Mouse (Mus musculus): ENCODE results near the gene Rpf2. TPM values are rescaled to one million over a fixed set of nuclear protein-coding genes. Genes with fewer than 3 reads are reported as not detected.
A peak's percentile ranks its signal among the peaks of the same experiment; 100 is the strongest.

The Rpf2 gene
- total RNA-seq (2021) = 10 to 100 TPM; 18.7 to 20.3 TPM
- long read RNA-seq, experiment 1, transcript Rpf2-206 (10 exons, 1,296 nt) = major isoform, 20 of 22 reads
- long read RNA-seq, experiment 1, partial matches to known transcripts = 0 of 22 reads
- long read RNA-seq, experiment 1, other reads (novel, unspliced or antisense) = 2 of 22 reads
- long read RNA-seq, experiment 2, transcript Rpf2-206 (10 exons, 1,296 nt) = major isoform, 15 of 15 reads
- long read RNA-seq, experiment 2, partial matches to known transcripts = 0 of 15 reads
- long read RNA-seq, experiment 2, other reads (novel, unspliced or antisense) = 0 of 15 reads

- peak; percentile 77 for DNase-seq
These were observed at the start of gene Rpf2 for GRCm38 (mm10) chr10:40246374-40247165. Gene Rpf2 (minus strand): TSS chr10:40247036.

DNA sequence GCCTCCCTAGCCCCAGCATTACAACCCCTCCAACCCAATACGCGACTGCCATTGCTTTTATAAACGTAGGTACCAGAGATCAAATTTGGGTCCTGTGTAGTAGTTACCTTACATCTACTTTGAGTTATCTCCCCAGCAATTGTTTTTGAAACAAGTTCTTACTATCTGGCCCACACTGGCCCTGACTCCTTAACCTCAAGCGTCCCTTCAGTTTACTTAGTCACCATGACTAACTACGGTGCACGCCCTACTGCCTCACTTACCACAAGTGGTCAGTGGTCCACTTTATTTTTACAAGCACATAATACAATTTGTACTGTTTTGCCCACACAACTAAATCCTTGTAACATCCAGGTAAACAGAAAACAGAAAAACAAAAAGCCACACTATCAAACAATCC, 45.8 kb upstream of the Rpf2 start:
- DNase-seq = no peak

DNA sequence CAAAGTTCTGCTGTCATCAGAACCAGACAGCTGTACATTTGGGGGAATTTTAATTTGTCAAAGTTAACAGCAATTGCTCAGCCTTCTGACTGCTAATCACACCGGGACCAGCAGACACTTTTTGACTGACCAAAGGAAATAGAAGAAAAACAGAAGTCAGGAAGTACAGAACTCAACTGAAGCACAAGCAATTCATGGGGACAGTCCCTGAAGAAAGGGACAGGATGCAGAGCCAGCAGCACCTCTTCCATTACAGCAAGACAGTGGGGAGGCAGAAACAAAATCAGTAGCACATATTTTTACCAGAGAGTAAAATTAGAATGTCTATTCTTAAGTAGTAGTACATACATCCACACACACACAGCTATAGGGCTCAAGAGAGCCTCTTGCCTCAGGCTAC, 39.9 kb upstream of the Rpf2 start:
- no peak for DNase-seq

DNA sequence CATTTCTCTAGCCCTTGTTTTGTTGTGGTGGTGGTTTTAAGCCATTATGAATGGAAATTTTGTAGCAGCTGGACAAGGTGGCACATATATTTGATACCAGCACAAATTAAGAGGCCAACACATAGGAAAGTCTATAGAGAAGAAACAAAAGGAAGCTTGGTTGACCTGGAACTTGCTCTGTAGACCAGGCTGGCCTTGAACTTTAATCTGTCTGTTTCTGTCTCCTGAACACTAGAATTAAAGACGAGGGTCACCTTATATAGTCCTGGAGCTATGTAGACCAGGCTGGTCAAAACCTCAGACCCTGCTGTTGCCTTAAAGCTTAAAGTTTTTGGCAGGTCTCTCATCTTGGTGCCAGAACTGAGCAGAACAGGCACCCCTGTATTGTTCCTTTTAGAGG, 38.7 kb upstream of the Rpf2 start:
- DNase-seq = no peak

GRCm38 (mm10) chr10:40284997-40285396, 38.2 kb upstream of the Rpf2 start:
- no peak for DNase-seq

DNA sequence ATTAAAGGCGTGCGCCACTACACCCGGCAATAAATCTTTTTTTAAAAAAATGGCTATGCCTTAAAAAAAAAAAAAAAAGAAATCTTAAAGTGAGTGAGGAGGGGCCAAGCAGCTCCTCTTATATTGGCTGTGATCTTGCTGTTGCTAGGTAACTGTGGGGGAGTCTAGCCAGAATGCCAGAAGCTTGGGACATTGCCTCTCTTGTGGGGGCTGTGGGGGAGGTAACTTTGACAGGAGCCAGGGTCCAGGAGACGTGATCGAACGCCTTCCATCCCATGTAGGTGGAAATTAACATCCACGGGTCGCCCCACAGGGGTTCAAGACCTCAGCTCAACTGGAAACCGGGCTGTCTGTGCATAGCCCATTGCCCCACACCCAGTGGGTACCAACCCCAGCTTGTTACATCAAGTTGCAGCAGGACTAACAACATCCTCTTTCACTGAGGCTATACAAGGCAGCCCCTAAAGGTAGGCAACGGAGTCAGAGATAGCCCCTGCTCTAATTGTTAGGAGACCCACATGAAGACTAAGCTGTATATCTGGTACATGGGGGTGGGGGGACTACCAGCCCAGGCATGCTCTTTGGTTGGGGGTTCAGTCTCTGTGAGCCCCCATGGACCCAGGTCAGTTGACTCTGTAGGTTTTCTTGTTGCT, 37.5 kb upstream of the Rpf2 start:
- DNase-seq = no peak

DNA sequence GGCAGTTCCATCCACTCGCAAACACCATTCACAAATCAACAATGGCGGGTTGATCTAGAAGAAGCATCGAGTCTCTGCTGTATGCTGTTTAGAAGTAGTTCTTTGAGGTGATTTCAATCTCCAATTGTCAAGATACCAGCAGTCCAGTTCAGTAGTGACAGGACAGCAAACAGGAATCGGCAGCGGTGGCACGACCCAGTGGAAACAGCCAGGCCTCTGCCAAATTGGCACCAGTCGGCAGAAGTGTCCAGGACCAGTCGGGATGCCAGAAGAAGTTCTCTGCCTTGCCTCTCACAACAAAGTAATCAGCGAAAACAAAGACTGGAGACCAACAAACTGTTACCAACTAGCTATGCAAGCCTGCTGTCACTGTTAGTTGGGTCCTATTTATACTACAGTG, 36.8 kb upstream of the Rpf2 start:
- DNase-seq = no peak

DNA sequence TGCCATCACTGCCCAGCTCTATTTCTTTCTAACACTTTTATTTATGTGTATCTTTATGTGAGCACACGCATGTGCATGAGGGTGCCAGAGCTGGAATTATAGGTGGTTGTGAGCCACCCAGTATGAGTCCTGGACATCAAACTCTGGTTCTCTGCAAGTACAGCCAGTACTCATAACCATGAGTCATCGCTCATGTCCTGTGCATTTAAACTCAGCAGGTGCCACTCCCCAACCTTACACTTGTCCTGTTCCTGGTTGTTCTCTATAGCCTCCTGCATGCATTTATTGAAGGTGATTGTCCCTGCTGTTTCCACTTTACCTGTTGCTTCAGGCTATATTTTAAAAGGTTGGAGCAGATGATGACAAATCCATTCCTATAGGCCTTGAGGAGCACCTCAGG, 34.7 kb upstream of the Rpf2 start:
- no peak for DNase-seq

DNA sequence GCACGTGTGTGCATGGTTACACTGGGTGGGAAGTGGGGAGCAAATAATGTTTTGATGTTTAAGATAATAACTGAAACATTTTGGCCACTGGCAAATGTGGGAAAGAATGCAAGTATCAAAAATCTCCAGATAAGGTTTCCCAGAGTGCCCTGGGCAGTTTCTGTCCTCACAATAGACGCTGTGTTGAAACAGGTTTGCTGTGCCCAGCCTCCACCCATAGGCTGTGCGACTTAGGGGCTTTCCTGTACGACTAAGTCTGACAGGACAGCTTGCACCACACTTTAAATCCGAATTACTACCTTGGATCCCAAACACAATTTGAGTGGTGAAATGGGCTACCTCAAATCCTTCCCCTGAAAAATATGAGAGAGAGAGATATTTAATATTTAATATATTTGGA, 31.5 kb upstream of the Rpf2 start:
- no peak for DNase-seq

DNA sequence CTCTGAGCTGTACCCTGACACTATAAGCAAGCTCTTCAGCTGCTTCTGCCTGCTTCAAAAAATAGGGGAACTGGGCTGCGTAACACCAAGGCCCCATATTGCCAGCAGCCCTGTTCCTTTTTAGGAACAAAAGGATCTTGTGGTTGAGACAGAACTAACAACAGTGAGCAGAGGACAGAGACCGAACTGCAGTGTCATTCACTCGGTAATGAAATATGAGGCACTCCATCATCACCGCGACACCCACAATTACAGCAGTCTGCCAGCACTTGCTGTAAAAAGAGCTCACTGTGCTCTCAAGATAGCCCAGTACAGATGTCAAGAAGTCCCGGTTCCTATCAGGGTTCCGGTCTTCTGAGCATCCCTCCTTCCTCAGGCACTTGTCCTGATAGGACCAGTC, 29.2 kb upstream of the Rpf2 start:
- no peak for DNase-seq

- DNase-seq = no peak
These were observed 27.1 kb upstream of the Rpf2 start for GRCm38 (mm10) chr10:40273938-40274337.

DNA sequence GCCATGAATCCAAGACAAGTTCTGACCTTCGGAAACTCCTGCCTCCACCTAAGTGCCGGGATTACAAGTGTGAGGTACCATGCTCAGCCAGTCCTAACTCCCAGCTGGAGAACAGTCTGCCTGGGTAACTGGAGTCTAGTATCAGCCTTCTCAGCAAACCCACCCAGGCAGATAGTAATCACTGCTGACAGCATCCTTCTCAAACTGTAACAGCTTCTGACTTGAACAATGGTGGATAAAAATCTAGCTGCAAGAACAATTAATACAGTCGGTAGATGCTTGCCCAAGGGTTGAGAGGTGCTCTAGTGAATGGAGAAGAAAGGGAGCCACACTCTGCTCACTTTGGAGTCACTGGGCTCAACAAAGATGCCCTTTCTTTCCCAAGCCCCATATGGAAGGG, 24.4 kb upstream of the Rpf2 start:
- DNase-seq = no peak

GRCm38 (mm10) chr10:40264920-40265319, 18.1 kb upstream of the Rpf2 start:
- no peak for DNase-seq

GRCm38 (mm10) chr10:40263691-40264090, 16.9 kb upstream of the Rpf2 start:
- no peak for DNase-seq

DNA sequence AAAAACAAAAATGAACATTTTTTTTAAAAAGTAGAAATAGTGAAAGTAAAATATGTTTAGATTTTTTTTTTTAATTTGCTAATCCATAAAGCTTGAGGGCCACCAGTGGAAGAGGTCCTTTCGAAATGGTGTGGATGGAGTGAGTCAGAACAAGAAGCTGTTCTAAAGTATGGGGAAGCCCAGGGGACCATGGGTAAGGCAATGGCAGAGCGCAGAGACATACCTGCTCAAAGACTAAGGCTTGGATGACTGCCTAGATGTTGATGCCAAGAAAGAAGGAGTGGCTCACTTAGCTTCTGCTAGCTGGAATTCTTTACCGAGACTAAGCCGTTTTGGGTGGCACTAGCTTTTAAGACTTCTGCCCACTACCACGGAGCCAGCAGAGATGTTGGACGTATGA, 15.4 kb upstream of the Rpf2 start:
- DNase-seq = no peak

GRCm38 (mm10) chr10:40260305-40260704, 13.5 kb upstream of the Rpf2 start:
- DNase-seq = no peak

DNA sequence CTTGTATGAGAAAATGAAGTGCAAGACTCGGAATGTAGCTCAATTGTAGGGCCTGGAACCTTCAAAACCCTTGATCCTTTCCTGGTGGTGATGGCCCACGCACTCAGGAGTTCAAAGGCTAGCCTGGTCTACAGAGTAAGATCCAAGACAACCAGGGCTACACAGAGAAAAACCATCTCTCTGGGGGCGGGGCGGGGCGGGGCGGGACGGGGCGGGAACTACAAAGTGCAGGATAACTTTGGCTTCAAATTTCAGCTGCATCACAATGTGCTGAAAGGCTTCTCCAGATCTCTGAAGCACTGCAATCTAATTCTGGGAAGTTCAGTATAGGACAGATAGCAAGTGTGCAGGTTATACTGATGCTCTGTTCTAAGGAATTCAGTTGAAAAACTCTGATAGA, 12.7 kb upstream of the Rpf2 start:
- DNase-seq = no peak

GRCm38 (mm10) chr10:40258976-40259375, 12.1 kb upstream of the Rpf2 start:
- no peak for DNase-seq

DNA sequence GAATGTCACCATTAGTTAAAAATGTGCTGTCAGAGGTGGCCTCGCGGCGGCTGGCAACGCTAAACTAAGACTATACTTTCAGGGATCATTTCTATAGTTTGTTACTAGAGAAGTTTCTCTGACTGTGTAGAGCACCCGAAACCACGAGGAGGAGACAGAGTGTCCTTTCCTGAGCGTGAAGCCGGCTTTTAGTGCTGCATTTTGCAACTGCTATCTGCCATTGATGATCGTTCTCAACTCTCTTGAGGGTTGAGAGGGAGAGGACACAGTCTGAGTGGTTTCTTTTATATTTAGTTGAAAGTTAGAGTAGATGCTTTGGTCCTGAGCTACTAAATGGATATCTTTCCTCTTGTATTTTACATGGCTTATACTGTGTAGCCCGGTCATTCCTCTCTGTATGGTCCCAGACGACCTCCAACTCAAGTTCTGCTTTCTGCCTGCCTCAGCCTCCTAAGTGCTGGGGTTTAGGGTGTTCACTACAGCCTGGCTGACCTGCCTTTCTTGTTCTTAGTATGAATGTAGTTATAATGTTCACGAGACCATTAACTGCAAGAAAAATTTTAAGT, 11.6 kb upstream of the Rpf2 start:
- DNase-seq = peak; percentile 52

DNA sequence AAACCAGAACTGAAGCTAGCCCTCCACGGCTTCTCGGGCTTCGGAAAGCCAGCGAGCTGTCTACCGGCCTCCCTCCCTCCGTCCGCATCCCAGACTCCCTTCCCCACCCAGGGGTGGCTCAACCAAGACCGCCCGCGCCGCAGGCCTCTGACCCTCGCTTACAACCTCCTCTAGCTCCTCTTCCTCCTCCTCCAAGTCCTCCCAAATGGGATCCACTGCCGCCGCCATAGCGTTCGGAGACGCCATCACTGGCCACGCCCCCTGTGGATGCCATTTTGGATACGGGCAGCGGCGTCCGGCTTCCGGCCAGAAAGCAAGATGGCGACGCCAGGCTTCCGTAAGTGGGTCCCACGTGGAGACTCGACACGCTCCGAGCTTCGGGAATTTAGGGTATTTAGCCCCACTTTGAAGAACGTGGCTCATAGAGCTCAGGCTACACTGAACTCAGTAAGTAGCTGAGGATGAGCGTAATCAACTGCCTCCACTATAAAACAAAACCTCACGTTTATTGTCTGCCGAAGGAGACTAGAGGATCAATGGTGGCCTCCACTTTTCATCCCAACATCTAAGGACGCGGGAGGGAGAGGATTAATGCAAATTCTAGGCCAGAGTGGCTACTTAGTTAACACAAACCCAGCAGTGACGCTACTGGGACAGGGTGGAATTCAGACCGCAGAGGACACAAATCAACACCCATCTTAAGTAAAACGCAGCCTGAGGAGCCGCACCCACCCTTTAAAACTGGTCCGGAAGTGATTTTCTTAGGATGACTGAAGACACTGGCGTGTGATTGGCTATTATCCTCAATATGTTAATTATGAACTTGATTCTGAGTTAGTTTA, 10.8 kb upstream of the Rpf2 start, which contains the start of gene Gtf3c6:
Gtf3c6 (minus strand) TSS at position 695 of the 842 bp plus-strand sequence.
- peak; percentile 96 for DNase-seq

- peak; percentile 23 for DNase-seq
These were observed 9.9 kb upstream of the Rpf2 start for GRCm38 (mm10) chr10:40256716-40257115.

DNA sequence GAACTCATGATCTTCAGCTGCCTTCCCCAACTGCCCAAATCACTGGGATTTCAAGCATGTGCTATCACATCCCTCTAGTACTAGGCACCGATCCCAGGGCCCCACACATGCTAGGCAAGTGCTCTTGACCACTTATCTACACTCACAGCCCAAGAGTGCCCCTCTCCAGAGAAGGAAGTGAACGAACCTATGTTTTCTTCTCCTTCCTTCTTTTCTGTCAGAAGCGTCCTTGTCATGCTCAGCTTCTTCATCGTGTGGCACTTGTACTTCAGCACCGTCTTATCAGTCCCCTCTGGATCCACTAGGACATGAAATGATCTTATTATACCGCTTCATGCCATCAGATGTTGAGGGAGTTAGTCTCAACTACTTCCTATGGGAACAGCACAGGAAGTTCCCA, 4.1 kb upstream of the Rpf2 start:
- DNase-seq = no peak
